Mouse (Mus musculus) Patski (cell line): ENCODE measurements around the gene Naa10. TPM values are rescaled to one million over a fixed set of nuclear protein-coding genes. Genes with fewer than 3 reads are reported as not detected.

ENCODE experiments used
- ATAC-seq: fragments of 100-300 bp; one replicate; pipeline ENCODE4 v1.8.0; 2021
- CTCF ChIA-PET: fragments of 350-600 bp; sonication (Branson Sonifier 250); formaldehyde crosslinking; loops from one replicate; lab custom pipeline; 2022; ENCODE audit warnings: inconsistent platforms; lab: Charles Lee
- POLR2A ChIA-PET: fragments of 350-600 bp; sonication (Branson Sonifier 250); formaldehyde crosslinking; loops from one replicate; lab custom pipeline; 2022; ENCODE audit warnings: antibody characterized with exemption, inconsistent platforms; lab: Charles Lee
- DNase-seq: peaks from one replicate; pipeline ENCODE4 v3.0.0-alpha.2; 2011; ENCODE audit warnings: low read depth, low spot score
- H3K27me3 ChIP-seq: fragments of 371-371 bp; one replicate; pipeline ENCODE4 v1.5.1; 2021
- CTCF ChIP-seq: fragments of 100-300 bp; IDR thresholded peaks from one replicate; pipeline ENCODE4 v1.5.1; 2021
- in situ Hi-C: fragments of 300-500 bp; cut with MboI; formaldehyde crosslinking; loops from 3 replicates; pipeline ENCODE4 v1.11.1; 2018; ENCODE audit warnings: low pct_unique_long_range_greater_than_20kb, mixed read lengths
- polyA plus RNA-seq: library from polyadenylated mRNA; unstranded; gene quantifications from one replicate; pipeline ENCODE4 v1.2.3, GENCODE M21; 2021

The Naa10 gene
- polyA plus RNA-seq, 1 experiment from 2014 or later = 98.0 TPM

DNA sequence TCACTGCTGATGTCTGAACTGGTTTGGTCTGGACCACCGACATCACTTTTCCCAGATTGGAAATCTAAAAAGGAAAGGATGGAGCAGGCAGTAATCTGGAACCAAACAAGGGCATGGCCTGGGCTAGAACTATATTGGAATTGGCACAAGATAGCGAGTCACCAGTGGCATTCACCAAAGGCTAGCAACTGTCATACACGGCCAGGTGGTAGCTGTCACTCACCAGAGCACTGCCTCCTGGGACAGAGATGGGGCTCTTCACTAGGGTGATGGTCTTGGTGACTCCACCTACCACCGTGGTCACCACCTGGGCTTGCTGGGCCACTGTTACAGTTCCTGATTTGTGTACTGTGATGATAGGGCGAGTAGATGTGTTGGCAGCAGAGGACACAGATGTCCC, 30.9 kb upstream of the Naa10 start:
- DNase-seq = no peak
- POLR2A ChIA-PET = no interaction called here

DNA sequence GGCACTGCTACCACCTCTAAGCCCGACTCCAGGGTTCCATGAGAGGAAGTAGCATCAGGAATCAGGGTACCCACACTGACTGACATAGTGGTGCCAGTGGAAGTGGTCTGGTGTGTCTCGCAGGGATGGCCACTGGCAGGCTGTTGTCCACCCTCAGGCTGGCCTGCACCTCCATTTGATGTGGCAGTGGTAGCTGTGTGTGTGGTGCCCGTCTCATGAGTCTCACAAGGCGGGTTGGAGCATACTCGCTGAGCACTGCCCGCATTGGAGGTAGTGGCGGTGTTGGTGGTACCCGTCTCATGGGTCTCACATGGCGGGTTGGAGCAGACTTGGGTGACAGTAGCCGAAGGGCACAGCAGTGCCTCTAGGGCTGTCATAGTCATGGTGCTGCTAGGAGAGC, 27.6 kb upstream of the Naa10 start:
- peaks cover 2% of the 10 kb centered on the region for H3K27me3 ChIP-seq
- POLR2A ChIA-PET = no interaction called here
- CTCF ChIA-PET = interaction anchor here (1.0 to 1.3 kb wide), 2 partner anchors 11 to 55 kb away, joined by 3 read pairs; no protein-coding TSS in a partner anchor
- no peak for DNase-seq
- TF ChIP-seq CTCF = no peak
- ATAC-seq = no peak
- in situ Hi-C loops = no loop called here

More for the DNA sequence above, 30.9 kb upstream of the Naa10 start:
- in situ Hi-C loops = loop anchor here (25.0 kb wide), 1 partner anchor 460 kb away; no protein-coding TSS in a partner anchor
- H3K27me3 ChIP-seq = peaks cover 2% of the 10 kb centered on the region
- no peak for TF ChIP-seq CTCF
- no peak for ATAC-seq
- CTCF ChIA-PET = no interaction called here

DNA sequence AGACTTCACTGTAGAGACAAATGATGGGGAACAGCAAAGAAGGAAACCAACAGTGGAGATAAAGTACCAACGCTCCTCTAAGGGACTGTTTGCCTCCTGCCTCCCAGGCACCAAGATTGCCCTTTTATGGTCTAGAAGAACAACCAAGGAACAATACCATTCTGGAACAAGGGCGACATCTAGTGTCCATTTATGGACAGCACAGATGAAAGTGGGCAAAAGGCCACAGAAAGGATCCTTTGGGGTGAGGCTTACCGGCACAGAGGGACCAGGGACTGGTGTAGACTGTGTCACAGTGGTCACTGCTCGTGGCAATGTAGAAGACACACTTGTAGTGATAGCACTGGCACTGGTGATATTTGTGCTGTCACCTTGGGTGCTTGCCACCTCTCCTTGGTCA, 26.9 kb upstream of the Naa10 start:
- POLR2A ChIA-PET = no interaction called here
- no peak for DNase-seq
- ATAC-seq = peak; percentile 40
- TF ChIP-seq CTCF = no peak
- CTCF ChIA-PET = interaction anchor here (1.0 to 1.3 kb wide), 2 partner anchors 10 to 55 kb away, joined by 3 read pairs; no protein-coding TSS in a partner anchor
- H3K27me3 ChIP-seq = peaks cover 2% of the 10 kb centered on the region
- in situ Hi-C loops = no loop called here

DNA sequence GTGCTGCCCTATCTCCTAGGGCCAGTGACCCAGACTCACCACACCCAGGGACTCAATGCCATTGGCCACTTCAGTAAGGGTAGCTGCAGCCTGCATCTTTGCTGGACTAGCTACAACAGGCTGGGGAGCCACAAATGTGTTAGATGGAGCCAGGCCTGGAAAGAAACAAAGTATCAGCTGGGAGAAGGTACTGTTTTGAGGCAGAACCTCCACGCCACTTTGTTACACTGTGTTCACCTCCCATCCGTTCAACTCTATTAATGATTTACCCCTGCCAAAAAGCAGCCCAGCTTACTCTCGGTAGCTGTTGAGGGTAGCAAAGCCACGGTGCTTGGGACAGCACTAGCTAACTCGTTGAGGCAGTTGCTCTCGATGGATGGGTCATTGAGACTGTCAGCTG, 25.2 kb upstream of the Naa10 start:
- ChIA-PET POLR2A (interaction anchor here (1.0 to 1.3 kb wide), 2 partner anchors 10 to 21 kb away, joined by 3 to 4 read pairs; no protein-coding TSS in a partner anchor), CTCF (interaction anchor here (1.5 to 1.9 kb wide), 2 partner anchors 11 to 17 kb away, joined by 4 to 5 read pairs; partner anchors contain the start of gene Renbp)
- no peak for ATAC-seq
- H3K27me3 ChIP-seq = peaks cover 2% of the 10 kb centered on the region
- no peak for TF ChIP-seq CTCF
- DNase-seq = no peak
- in situ Hi-C loops = no loop called here

DNA sequence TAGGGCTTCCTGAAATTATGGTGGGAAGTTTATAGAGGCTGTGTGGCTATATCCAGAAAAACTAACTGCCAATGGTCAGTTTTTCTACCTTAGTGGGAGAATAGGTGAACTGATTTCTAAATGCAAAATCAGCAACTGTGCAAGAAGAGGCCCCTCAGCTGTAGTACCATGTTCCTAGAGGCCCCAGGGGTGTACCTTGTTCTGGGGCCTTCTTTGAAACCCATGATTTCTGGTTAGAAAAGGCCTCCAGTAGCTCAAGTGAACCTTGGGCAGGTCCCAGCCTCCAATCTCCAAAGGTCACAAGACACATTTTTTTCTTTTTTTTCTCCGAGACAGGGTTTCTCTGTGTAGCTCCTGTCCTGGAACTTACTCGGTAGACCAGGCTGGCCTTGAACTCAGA, 20.6 kb upstream of the Naa10 start:
- H3K27me3 ChIP-seq = peaks cover 7% of the 10 kb centered on the region
- no peak for TF ChIP-seq CTCF
- DNase-seq (no peak), ATAC-seq (no peak)
- in situ Hi-C loops = no loop called here
- CTCF ChIA-PET = no interaction called here
- POLR2A ChIA-PET = interaction anchor here (1.1 kb wide), 1 partner anchor 20 kb away, joined by 3 read pairs; no protein-coding TSS in a partner anchor

DNA sequence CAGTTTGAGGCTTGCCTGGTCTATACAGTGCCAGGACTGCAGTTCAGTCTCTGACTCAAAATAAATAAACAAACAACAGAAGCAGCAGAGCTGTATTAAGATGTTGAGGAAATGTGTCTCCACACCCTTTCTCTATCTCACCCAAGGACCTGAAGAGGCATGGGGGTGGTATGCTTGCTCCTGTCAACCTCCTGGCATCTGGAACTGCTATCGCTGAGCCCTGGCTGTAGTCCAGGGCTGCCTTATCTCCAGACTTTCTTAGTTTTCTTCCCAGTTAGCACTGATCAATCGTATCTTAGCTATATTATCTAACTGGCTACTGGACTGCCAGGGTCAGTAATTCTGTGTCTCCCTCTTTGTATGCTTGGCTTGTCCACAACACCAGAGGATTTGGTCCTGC, 20.1 kb upstream of the Naa10 start:
- CTCF ChIA-PET = no interaction called here
- DNase-seq (no peak), ATAC-seq (no peak)
- POLR2A ChIA-PET = no interaction called here
- H3K27me3 ChIP-seq = peaks cover 7% of the 10 kb centered on the region
- in situ Hi-C loops = no loop called here
- no peak for TF ChIP-seq CTCF

DNA sequence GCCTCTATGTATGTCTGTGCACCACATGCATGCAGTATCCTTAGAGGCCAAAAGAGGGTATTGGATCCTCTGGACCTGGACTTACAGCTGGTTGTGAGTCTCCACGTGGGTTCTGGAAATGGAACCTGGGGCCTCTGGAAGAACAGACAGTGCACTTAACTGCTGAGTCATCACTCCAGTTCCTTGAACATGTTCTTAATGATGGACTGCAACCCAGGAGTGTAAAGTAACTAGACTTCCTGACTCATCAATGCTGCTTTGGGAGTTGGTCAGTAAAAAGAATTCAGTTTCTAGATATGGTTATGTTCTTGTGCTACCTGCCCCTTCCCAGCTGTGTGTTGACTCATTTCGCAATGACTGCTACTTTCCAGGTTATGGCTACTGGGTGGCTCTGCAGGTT, 10.1 kb upstream of the Naa10 start:
- DNase-seq (no peak), ATAC-seq (no peak)
- POLR2A ChIA-PET = no interaction called here
- H3K27me3 ChIP-seq = peaks cover 12% of the 10 kb centered on the region
- in situ Hi-C loops = no loop called here
- CTCF ChIA-PET = no interaction called here
- no peak for TF ChIP-seq CTCF

DNA sequence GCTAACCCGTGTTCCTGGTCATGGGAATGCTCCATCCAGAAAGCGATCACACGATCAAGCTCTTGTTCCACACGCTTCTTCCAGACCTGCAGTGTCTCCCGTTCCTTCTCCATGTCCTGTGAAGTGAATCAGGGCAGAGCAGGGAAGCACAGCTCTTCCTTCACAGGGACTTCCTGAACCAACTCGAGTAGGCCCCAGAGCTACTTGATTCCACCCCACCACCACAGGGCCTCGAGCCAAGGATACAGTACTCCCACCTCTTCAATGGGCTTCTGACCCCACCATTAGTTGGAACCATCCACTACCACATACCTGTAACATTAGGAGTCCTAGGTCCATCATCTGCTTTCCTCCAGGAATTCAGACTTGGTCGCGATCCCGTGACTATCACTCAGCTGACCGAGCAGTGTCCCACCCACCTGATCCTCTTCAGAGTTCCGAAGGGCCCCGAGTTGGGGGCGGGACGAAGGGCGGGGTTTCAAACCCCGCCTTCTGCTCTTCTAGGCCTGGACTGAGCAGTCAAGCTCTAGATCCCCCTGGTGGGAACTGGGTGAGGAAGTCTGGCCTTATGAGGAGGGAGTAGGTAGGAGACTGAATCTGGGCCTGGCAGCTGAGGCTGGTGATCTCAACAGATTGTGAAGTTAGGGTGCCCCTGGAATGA, 8.8 kb upstream of the Naa10 start, which contains the start of gene Renbp:
TSS of gene Renbp (minus strand) at position 449 of the 661 bp plus-strand sequence.
- CTCF ChIA-PET = interaction anchor here (1.4 to 2.3 kb wide), 2 partner anchors 10 to 17 kb away, joined by 5 read pairs; partner anchors contain the start of genes Arhgap4 and Naa10
- in situ Hi-C loops = no loop called here
- peak; percentile 93 for ATAC-seq

DNA sequence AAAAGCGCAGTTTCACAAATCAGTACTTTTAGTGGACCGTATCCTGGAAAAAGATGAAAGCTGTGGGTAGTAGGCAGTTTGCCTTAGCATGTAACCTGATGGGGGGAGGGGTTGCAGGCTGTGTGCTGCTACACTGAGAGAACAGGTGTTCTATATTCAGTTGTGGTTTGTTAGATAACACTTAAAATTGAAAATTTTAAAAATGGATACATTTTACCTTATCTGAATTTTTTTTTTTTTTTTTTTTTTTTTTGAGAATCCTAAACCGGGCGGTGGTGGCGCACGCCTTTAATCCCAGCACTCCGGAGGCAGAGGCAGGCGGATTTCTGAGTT, 772 bp upstream of the Naa10 start:
- POLR2A ChIA-PET = interaction anchor here (1.2 kb wide), 1 partner anchor 20 kb away, joined by 3 read pairs; no protein-coding TSS in a partner anchor
- in situ Hi-C loops = no loop called here
- no peak for ATAC-seq

More for the DNA sequence above, 8.8 kb upstream of the Naa10 start, which contains the start of gene Renbp:
- POLR2A ChIA-PET = no interaction called here
- H3K27me3 ChIP-seq = peaks cover 7% of the 10 kb centered on the region
- no peak for TF ChIP-seq CTCF
- peak; percentile 49 for DNase-seq

DNA sequence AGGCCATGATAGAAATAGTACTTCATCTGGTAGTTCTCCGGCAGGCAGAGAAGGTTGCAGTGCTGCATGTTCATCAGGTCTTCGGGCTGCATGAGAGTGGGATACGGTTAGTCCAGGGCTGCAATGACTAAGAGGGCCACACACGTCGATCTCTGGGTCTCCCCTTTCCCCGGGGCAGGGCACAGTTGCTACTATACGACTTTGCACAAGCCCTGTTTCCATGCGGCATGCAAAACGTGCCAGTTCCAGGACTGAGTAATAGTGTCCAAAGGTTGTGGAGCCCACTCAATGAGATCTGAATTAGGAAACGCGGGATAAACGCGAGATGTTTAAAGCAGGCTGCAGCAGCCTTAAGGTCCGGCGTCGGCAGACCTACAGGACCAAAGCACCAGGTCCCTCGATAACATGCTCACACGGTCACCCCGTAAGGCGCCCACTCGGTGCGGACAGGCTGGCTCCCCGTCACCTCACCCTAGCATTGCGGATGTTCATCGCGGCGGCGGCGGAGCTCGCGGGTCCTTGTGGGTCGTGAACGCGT, 390 bp downstream of the Naa10 start:
- POLR2A ChIA-PET = interaction anchor here (0.8 kb wide), 1 partner anchor 40 kb away, joined by 3 read pairs; no protein-coding TSS in a partner anchor
- CTCF ChIA-PET = interaction anchor here (2.6 kb wide), 1 partner anchor 9 kb away, joined by 5 read pairs; the partner anchor contains the start of gene Renbp
- no peak for ATAC-seq
- no peak for DNase-seq
- in situ Hi-C loops = no loop called here
- peaks cover 7% of the 10 kb centered on the region for H3K27me3 ChIP-seq
- no peak for TF ChIP-seq CTCF

More for the DNA sequence above, 772 bp upstream of the Naa10 start:
- CTCF ChIA-PET = no interaction called here
- no peak for DNase-seq
- peaks cover 7% of the 10 kb centered on the region for H3K27me3 ChIP-seq
- no peak for TF ChIP-seq CTCF

DNA sequence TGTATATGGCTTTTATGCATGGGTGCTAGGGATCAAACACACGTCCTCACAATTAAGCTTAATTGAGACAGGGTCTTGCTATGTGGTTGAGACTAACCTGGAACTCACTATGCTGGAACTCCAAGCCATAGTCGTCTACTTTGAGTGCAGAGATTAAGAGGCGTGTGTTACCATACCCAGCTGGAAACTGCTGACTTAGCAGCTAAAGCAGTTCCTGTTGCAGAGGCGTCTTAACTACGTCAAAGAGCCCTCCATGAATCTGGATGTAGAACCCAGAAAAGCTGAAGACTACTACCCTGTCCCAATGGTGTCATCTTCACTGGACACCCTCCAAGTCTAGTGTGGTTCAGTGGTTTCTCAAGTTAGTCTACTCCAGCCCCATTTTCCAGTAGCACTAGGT, 3.1 kb downstream of the Naa10 start:
- peaks cover 4% of the 10 kb centered on the region for H3K27me3 ChIP-seq
- ChIA-PET POLR2A (no interaction called here), CTCF (no interaction called here)
- no peak for TF ChIP-seq CTCF
- in situ Hi-C loops = no loop called here
- DNase-seq (no peak), ATAC-seq (no peak)
